Mouse (Mus musculus): ENCODE measurements around the gene Carmil2.

Carmil2 gene

GRCm38 (mm10) chr8:105685796-105686308 is at the start of gene Carmil2:
Gene Carmil2 (plus strand): TSS chr8:105686274.
- peak; percentile 83 for DNase-seq

DNA sequence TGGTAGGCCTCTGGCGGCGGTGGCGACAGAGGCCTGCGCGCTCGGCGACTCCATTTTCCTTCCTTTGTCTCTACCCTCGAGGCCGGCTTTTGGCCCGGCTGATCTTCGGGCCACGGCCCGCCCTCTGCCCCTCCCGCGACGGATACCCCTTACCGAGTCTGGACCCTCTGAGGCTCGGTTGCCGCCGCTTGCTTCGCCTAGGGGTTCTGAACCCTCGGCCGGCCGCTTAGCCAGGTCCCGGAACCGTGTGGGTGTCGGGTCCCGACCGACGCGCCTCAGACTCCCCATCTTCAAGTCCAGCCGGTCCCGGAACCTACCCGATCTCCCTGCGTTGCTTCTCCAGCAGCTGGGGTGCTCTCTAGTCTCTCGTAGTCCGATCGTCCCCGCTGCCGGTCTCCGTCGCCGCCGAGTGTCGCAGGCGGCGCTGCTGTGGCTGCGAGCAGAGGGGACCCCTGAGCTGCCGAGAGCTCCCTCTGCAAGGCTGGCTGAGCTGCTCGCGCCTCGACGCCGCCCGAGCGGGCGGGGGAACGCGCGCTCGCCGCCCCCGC is 49.0 kb upstream of the Carmil2 start, which contains the start of gene Agrp:
Gene Agrp (minus strand): TSS at position 431 of the 548 bp plus-strand sequence.
- no peak for DNase-seq

DNA sequence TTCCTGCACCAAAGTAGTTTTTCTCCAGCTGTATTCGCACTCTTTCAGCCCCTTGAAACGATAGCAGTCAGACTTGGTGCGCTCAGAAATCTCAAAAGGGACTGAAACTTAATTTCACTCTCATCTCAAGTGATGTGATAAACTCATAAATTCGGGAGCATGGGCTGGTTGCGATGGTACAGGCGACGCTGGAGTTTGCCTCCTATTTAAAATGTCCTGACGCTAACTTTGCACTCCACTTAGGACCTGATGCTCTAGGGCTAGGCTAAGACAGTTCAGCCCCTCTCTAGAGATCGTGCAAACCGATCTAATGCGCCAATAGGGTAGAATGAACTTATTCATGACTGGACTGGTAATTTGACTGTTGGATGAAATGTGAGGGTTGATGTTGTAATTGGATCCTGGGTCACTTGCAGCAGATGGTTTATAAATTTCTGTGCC is 48.5 kb upstream of the Carmil2 start:
- DNase-seq, result no peak

DNA sequence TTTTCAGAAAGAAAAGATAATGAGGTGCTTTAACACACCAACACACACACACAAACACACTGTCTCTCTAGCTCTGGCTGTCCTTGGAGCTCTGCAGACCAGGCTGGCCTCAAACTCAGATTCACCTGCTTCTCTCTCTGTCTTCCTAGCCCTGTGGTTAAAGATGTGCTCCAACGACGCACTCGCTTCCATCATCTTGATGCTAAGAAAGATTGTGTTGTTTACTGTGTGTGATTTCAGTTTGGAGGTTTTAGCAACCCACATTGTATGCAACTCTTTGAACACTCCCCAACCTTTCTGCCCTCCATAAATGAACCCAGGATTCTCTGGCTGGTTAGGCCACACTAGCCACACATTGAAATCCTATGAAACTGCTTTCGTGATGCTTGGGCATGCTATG is 47.6 kb upstream of the Carmil2 start:
- DNase-seq, result no peak

DNA sequence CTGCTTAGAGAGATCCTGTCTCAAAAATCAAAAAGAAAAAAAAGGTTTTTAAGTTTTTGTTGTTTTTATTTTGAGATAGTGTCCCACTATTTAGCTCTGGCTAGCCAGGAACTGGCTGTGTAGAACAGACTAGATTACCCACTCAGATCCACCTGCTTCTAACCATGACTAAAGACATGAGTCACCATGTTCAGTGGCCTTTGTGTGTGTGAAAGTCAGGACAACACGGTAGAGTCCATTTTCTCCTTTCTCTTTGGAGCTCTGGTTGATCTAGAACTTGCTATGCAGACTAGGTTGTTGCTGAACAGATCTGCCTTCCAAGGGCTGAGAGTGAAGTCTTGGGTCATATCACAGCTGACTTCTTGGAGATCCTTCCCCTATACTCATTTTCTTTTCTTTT is 46.2 kb upstream of the Carmil2 start:
- no peak for DNase-seq

- DNase-seq, result peak; percentile 60
Observed at GRCm38 (mm10) chr8:105640511-105640910, 45.6 kb upstream of the Carmil2 start.

DNA sequence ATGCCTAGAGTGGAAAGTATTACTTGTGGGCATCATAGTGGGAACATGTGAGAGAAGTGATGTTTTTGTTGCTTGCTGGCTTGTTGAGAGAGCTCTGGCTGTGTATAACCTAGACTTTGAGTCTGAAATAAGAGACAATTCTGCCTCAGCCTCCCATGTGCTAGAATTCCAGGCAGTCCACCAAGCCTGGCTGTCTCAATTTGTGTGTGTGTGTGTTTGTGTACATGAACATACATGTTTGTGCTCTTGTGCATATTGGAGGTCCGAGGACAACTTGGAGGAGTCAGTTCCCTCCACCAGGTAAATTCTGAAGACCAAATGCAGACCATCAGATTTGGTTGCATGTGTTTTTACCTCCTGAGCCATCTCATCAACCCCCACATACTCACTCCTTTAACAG is 40.9 kb upstream of the Carmil2 start:
- DNase-seq, result no peak

DNA sequence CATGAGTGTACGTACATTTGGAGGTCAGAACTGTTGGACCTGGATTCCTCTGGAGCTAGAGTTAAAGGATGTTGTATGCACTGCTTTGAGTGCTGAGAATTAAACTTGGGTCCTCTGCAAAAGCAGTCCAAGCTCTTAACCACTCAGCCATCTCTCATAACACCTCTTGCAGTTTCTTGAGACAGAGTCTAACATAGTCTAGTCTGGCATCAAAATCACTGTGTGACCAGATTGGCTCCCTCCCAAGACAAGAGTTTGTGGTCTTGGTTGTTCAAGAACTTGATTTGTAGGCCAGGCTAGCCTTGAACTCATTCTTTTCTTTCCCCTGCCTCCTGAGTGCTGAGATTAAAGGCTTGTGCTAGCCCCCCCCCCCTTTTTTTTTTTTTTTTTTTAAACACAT is 37.1 kb upstream of the Carmil2 start:
- no peak for DNase-seq

DNA sequence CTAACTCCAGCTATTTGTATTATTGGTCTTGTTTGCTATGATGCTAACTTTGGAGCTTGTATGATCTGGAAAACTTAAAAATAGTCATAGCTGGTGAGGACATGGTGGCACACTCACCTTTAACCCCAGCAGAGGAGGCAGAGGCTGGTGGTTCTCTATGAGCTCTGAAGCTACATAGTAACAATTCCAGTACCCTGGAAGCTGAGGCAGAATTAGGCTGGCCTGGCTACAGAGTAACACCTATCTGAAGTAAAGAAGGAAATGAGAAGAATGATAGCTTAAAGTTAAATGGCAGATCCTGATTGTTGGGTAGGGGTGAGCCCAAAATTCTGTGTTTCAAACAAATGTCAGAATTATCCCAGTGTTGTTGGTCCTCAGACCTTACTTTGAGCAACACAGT is 28.4 kb upstream of the Carmil2 start:
- no peak for DNase-seq

DNA sequence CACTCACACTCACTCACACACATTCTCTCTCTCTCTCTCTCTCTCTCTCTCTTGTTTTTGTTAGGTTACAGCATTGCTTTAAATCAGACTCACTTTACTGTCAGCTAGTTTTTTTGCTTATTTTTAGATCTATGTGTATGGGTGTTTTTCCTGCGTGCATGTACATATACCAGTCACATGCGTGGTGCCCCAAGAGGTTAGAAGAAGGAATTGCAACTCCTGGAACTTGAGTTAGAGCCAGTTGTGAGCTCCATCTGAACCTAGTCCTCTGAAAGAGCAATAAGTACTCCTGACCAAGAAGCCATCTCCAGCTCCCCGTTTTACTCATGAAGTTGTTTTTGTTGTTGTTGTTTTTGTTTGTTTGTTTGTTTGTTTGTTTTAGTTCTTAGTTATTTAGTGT is 24.9 kb upstream of the Carmil2 start:
- DNase-seq, result peak; percentile 55

DNA sequence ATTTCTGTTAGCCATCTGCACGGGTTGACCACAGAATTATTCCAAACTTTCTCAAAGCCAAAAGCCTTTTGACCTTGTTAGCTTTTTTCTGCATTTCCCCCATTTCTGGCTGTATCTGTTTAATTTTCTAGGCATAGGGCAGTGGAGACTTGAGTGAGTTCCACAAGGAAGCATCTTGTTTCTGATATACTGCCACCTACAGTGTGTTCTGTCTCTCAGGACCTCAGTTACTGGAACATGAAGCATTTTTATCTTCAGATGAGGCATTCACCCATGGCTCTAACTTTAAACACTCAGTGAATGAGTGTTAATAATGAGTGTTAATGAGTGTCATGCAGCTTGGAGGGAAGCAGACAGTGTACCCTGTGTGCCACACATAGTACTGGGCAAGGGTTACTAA is 8.2 kb upstream of the Carmil2 start:
- DNase-seq, result no peak

DNA sequence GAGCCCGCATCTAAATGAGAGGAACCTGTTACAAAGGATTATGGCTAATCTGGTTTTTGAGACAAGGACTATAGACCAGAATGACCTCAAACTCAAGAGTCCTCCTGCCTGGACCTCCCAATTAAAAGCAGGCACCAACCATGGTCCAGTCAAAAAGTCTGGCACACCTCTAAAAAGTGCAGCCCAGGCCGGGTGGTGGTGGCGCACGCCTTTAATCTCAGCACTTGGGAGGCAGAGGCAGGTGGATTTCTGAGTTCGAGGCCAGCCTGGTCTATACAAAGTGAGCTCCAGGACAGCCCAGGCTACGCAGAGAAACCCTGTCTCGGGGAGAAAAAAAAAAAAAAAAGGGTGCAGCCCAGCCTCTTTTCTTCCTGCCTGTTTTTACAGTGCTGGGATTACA is 749 bp upstream of the Carmil2 start:
- DNase-seq, result no peak

DNA sequence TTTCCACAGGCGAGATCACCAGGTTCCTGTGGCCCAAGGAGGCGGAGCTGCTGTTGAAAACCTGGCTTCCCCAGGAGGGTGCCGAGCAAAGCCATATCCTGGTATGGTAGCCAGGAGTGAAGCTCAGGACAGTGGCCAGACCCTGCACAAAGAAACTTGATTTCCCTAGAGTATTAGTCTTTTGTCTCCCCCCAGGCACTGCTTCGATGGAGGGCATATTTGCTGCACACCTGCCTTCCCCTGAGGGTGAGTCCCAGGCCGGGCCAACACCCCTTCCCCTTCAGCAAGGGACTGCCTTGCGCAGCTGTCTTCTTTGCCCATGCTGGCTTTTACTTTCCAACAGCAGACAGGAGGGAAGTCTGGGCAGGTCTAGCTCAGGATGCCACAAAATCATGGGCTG is 477 bp downstream of the Carmil2 start:
- no peak for DNase-seq

DNA sequence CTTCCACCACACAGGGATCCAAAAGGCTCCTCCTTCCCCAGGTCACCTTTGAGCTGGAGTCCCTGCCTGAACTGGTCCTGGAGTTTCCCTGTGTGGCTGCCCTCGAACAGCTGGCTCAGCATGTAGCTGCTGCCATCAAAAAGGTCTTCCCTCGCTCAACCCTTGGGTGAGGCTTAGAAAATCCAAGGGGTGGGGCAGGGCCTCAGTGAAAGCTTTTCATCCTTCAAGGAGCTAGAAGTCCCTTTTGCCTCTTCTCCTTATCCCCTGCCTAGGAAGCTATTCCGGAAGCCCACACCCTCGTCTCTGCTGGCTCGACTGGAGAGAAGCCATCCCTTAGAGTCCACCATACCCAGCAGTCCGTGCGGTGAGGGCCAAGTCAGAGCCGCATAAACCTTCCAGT is 1.4 kb downstream of the Carmil2 start:
- DNase-seq, result no peak

GRCm38 (mm10) chr8:105688242-105688752 is 2.2 kb downstream of the Carmil2 start:
- DNase-seq, result no peak

DNA sequence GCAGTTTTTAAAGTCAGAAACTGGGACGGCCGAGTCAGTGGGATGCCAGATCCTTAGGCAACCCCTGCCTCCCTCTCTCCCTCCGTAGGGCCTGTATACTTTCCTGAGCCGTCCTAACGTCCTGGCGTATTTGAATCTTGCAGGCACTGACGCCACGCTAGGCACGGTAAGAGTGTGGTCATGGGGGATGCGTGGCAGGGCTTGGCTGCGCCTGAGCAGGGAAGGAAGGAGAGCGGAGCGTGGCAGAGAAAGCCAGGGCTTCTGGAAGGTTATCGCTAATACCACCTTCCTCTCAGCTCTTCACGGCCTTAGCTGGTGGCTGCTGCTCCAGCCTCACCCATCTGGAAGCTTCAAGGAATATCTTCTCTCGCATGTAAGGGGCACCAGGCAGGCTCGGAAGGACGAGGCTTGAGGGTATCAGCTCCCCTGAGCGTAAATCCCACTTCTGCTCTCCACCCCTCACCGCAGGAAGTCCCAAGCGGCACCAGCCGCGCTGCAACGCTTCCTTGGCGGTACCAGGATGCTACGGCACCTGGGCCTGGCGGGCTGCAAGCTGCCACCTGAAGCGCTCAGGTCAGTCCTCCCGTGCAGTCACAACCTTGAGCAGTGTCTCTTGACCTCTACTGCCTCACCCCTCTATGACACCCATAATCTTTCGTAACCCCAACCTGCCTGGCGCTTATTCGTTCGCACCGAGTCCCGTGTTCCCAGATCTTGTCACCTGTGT is 3.3 kb downstream of the Carmil2 start:
- DNase-seq, result no peak

DNA sequence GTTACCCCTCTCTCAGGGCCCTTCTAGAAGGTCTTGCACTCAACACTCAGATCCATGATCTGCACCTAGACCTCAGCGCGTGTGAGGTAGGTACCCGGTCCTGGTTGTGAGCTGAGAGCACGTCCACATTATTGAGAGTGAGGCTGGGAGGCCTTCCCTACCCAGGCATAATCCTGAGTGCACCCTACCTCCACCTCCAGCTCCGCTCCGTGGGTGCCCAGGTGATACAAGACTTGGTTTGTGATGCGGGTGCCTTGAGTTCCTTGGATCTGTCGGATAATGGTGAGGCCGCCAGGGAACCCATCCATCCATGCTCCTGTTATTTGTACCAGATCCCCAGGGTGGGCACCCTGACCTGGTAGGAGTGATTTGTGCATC is 3.9 kb downstream of the Carmil2 start:
- DNase-seq, result no peak

DNA sequence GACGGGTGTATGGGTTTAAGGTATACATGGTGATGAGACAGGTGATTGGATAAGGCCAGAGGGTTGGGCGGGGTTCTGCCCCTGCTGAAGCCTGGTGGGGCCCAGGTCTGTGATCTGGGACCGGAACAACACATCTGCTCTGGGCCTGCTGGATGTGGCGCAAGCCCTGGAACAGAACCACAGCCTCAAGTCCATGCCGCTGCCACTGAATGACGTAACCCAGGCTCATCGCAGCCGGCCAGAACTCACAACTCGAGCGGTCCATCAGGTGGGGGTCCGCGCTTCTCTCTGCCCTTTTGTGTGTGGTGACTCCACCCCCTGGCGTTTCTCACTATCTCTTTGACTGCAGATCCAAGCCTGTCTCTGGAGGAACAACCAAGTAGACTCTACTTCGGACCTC is 4.9 kb downstream of the Carmil2 start:
- no peak for DNase-seq

DNA sequence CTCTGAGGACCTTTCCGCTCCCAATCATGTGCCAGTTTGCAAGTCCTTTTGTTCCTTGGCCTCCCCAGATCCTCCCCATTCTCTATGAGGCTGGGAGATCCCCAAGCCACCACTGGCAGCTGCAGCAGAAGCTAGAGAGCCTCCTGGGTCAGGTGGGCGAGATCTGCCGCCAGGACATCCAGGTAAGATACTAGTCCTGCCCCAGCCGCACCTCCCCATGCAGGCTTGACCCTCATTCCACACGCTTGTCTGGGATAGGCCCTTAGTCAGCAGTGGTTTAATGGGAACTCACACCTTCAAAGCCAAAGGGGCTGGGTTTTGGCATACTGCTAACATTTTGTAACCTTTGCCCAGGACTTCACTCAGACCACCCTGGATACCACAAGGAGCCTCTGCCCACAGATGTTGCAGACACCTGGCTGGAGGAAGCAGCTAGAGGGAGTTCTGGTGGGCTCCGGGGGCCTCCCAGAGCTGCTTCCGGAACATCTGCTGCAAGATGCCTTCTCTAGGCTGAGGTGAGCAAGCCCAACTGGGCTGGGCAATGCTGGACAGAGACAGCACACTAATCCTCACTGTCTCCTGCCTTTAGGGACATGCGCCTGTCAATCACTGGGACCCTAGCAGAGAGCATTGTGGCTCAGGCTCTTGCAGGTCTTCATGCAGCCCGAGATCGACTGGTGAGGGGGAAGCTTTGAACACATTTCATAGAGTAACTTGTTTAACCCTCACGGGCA is 6.5 kb downstream of the Carmil2 start:
- DNase-seq, result no peak

DNA sequence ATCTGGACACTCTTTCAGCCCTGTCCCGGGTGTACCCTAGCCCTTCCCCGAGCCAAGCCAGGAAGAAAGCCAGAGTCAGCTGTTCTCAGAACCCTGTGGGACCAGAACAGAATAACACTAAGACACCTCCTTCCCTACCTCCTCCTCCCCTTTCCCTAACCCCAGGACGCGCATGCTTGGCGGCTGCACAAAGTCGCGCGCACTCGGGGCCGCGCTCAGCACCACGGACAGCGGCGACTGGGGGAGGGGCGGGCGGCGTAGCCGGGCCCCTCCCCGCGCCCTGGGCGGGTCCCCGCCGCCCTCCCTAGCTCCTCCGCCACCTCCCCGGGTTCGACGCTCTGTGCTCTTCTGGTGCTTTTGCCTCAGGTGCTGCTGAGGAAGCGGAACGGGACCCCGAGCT is 7.6 kb downstream of the Carmil2 start:
- peak; percentile 78 for DNase-seq

GRCm38 (mm10) chr8:105694051-105694799 is 8.2 kb downstream of the Carmil2 start:
- DNase-seq, result no peak

DNA sequence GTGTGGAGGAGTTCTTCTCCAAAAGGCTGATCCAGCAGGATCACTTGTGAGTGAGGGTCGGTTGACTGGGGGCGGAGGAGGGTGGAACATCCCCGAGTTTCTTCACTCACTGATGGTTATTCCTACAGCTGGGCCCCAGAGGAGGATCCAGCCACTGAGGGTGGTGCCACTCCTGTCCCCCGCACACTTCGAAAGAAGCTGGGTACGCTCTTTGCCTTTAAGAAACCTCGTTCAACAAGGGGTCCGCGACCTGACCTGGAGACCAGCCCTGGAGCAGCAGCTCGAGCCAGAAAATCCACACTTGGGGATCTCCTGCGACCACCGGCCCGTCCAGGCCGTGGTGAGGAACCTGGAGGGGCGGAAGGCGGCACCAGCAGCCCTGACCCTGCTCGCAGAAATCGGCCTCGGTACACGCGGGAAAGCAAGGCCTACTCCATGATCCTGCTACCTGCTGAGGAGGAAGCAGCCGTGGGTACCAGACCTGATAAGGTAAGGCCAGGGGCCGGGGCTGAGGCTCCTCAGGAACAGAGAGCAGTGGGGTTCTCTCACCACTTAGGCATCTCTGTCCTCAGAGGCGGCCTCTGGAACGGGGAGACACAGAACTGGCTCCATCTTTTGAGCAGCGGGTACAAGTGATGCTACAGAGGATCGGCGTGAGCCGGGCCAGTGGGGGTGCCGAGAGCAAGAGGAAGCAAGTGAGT is 9.2 kb downstream of the Carmil2 start:
- no peak for DNase-seq

Data from lung, postnatal 10 days (tissue).